Mouse (Mus musculus) brain, embryonic 14.5 days (tissue): ENCODE results near the gene Vkorc1l1.

Experiments
- CTCF ChIP-seq: fragments of 200-500 bp; IDR thresholded peaks from 2 replicates; pipeline ENCODE4 v1.5.1; 2012; ENCODE audit warnings: inconsistent platforms, mild to moderate bottlenecking, moderate library complexity, borderline replicate concordance; ENCODE audit not compliant: insufficient read depth, insufficient read length; ENCODE audit errors: extremely low read depth
- POLR2A ChIP-seq: fragments of 200-500 bp; IDR thresholded peaks from 2 replicates; pipeline ENCODE4 v1.6.1; 2012; ENCODE audit warnings: mild to moderate bottlenecking, inconsistent platforms, borderline replicate concordance; ENCODE audit not compliant: poor library complexity, insufficient read depth, insufficient read length, severe bottlenecking; ENCODE audit errors: extremely low read depth

- TF ChIP-seq CTCF (no peak), POLR2A (no peak)
Measured at GRCm38 (mm10) chr5:130008034-130008590, 66.3 kb downstream of the Vkorc1l1 start.
